24 mouse cellular contexts compared by ENCODE assay signal in the genomic region with DNA sequence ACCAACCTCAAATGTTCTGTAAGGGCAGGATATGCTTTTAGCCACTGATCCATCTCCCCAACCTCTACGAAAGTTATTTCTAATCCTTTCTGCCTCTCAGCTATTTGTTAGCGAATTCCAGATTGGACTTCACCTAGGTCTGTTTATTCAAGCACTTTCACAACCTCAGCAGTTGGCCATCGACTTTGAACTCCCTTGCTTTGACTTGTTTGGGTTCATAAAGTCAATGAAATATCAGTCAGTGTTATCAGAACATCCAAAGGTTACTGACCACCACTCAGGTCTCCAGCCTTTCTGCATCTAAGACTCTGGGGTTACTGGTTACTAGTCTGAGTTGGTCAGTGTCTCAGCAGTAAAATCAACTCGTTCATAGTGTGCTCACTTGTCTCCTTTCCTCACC. TPM values are rescaled to one million over a fixed set of nuclear protein-coding genes. Genes with fewer than 3 reads are reported as not detected.
"Had no signal": no experiment of that assay in that cellular context is flagged by ENCODE, and none has a peak within 500 bp of the region (broad histone marks: within the 10 kb centered on the region; RNA-seq: fewer than 3 reads in every experiment).

No protein-coding gene starts in this region.

- H3K4me1 ChIP-seq: midbrain, embryonic 13.5 days; midbrain, embryonic 15.5 days; neural tube, embryonic 12.5 days had no signal

- H3K9ac ChIP-seq: lung, embryonic 14.5 days; midbrain, embryonic 13.5 days; midbrain, embryonic 15.5 days; neural tube, embryonic 12.5 days had no signal

- ATAC-seq: midbrain, embryonic 13.5 days; midbrain, embryonic 15.5 days had no signal

- H3K36me3 ChIP-seq: midbrain, embryonic 13.5 days; midbrain, embryonic 15.5 days; neural tube, embryonic 12.5 days had no signal

- H3K27me3 ChIP-seq: midbrain, embryonic 13.5 days; midbrain, embryonic 15.5 days; neural tube, embryonic 12.5 days had no signal

- H3K4me3 ChIP-seq: midbrain, embryonic 13.5 days; midbrain, embryonic 15.5 days; neural tube, embryonic 12.5 days had no signal

- H3K4me2 ChIP-seq: lung, embryonic 14.5 days; midbrain, embryonic 11.5 days; midbrain, embryonic 13.5 days; midbrain, embryonic 15.5 days; neural tube, embryonic 12.5 days had no signal

- DNase-seq: lung, adult 18-20 months; lung, embryonic 14.5 days; lung, postnatal 10 days; lung, postnatal 4 days; right cerebral cortex, postnatal 14 days; spleen, adult 18-20 months; thymus, adult 18-20 months; thymus, postnatal 14 days; thymus, postnatal 36 days had no signal

- H3K27ac ChIP-seq: midbrain, embryonic 13.5 days; midbrain, embryonic 15.5 days; neural tube, embryonic 12.5 days had no signal

RNA-seq across cellular contexts. Expression of a gene that starts 11.7 kb away (rescaled TPM):
- total RNA-seq: megakaryocyte, adult 5-6 weeks; megakaryocyte-erythroid progenitor cell, adult 5-6 weeks; midbrain, postnatal 0 days; monocyte, adult 5-6 weeks; neutrophil, adult 5-6 weeks had no signal
- polyA plus RNA-seq: lung, embryonic 14.5 days; lung, embryonic 16.5 days; midbrain, embryonic 11.5 days; midbrain, embryonic 13.5 days; midbrain, embryonic 15.5 days; midbrain, postnatal 0 days; neural tube, embryonic 12.5 days; neural tube, embryonic 14.5 days; stomach, embryonic 14.5 days; thymus, postnatal 0 days; urinary bladder, adult 2 months had no signal

RNA-seq across cellular contexts. Expression of a gene that starts 57.9 kb away (rescaled TPM):
- total RNA-seq: megakaryocyte, adult 5-6 weeks; megakaryocyte-erythroid progenitor cell, adult 5-6 weeks; midbrain, postnatal 0 days; monocyte, adult 5-6 weeks; neutrophil, adult 5-6 weeks had no signal
- polyA plus RNA-seq: lung, embryonic 14.5 days; lung, embryonic 16.5 days; midbrain, embryonic 11.5 days; midbrain, embryonic 13.5 days; midbrain, embryonic 15.5 days; midbrain, postnatal 0 days; neural tube, embryonic 12.5 days; neural tube, embryonic 14.5 days; stomach, embryonic 14.5 days; stomach, embryonic 16.5 days; thymus, postnatal 0 days; urinary bladder, adult 2 months had no signal
